Mouse (Mus musculus) intestine, embryonic 16.5 days (tissue): ENCODE measurements around the gene Pink1. TPM values are rescaled to one million over a fixed set of nuclear protein-coding genes. Genes with fewer than 3 reads are reported as not detected.
A peak's percentile ranks its signal among the peaks of the same experiment; 100 is the strongest.

Experiments
- ATAC-seq: fragments of 200-750 bp; cut with Nextera tagmentation; 2 replicates; pipeline ENCODE4 v1.8.0; 2017; ENCODE audit warnings: moderate TSS enrichment, moderate library complexity
- H3K27ac ChIP-seq: fragments of 300-500 bp; sonication (generic); 2 replicates; pipeline ENCODE4 v1.5.1; 2014; ENCODE audit warnings: mild to moderate bottlenecking, low read length
- H3K27me3 ChIP-seq: fragments of 300-500 bp; sonication (generic); replicated peaks from 2 replicates; pipeline ENCODE4 v1.6.1; 2014; ENCODE audit warnings: low read length, control low read depth, mixed read lengths; ENCODE audit not compliant: control insufficient read depth, insufficient read depth
- H3K36me3 ChIP-seq: fragments of 300-500 bp; sonication (generic); 2 replicates; pipeline ENCODE4 v1.6.1; 2014; ENCODE audit warnings: low read length, control low read depth; ENCODE audit not compliant: control insufficient read depth, insufficient read depth
- H3K4me1 ChIP-seq: fragments of 300-500 bp; sonication (generic); 2 replicates; pipeline ENCODE4 v1.6.1; 2014; ENCODE audit warnings: low read length, control low read depth, mixed read lengths; ENCODE audit not compliant: control insufficient read depth, insufficient read depth
- H3K4me2 ChIP-seq: fragments of 300-500 bp; sonication (generic); 2 replicates; pipeline ENCODE4 v1.6.1; 2014; ENCODE audit warnings: low read depth, low read length, control low read depth
- H3K4me3 ChIP-seq: fragments of 300-500 bp; sonication (generic); 2 replicates; pipeline ENCODE4 v1.5.1; 2014; ENCODE audit warnings: mild to moderate bottlenecking, low read length
- H3K9ac ChIP-seq: fragments of 300-500 bp; sonication (generic); 2 replicates; pipeline ENCODE4 v1.6.1; 2014; ENCODE audit warnings: low read depth, low read length
- H3K9me3 ChIP-seq: fragments of 300-500 bp; sonication (generic); 2 replicates; pipeline ENCODE4 v1.6.1; 2016; ENCODE audit warnings: low read length, control low read depth; ENCODE audit not compliant: control insufficient read depth
- WGBS: fragments of 180-500 bp; shearing (Covaris S2); extraction: QIAGEN DNeasy Blood & Tissue Kit; methylation state at CpG from one replicate; pipeline ENCODE4 v1.1.7; 2014; 5-methylcytosine and 5-hydroxymethylcytosine counted together
- polyA plus RNA-seq: library from polyadenylated mRNA; unstranded; fragments of >200 nt; fragmentation: Nextera tagmentation; extraction: Ambion mirVana; gene quantifications from 2 replicates; pipeline ENCODE4 v1.2.1, GENCODE M21; 2015

Gene Pink1
- polyA plus RNA-seq, 1 experiment from 2014 or later = 30.7 TPM

- Histone ChIP-seq H3K4me2 (no peak overlapping the region), H3K9ac (no peak overlapping the region), H3K4me3 (no peak overlapping the region), H3K27me3 (no peaks in the 10 kb centered on the region), H3K36me3 (no peaks in the 10 kb centered on the region), H3K4me1 (peaks cover 7% of the 10 kb centered on the region; the same call in 1 of the 2 replicates), H3K27ac (no peak overlapping the region), H3K9me3 (peaks cover 5% of the 10 kb centered on the region; the same call in 1 of the 2 replicates)
- 0 out of 2 replicates have a peak, but pooled peaks have one; percentile 14 for ATAC-seq
- 74% methylated on average over 18 of the region's 18 CpGs for WGBS
Observed at GRCm38 (mm10) chr4:138293261-138293948, 32.7 kb downstream of the Pink1 start.

DNA sequence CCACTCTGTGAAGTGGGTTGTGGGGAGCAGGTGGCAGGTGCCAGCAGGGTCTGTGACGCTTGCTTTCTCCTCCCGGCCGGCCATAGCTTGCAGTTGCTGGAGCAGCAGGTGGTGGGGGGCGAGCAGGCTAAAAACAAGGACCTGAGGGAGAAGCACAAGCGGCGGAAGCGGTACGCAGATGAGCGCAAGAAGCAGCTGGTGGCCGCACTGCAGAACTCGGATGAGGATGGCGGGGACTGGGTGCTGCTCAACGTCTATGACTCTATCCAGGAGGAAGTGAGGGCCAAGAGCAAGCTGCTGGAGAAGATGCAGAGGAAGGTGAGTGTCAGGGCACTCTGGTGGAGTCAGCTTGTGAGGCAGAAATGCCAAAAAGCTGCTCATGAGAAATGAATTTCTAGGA lies 34.1 kb downstream of the Pink1 start:
- no peaks in the 10 kb centered on the region for H3K36me3 ChIP-seq
- 82% methylated on average over 13 of the region's 13 CpGs for WGBS
- peak; percentile 55 for ATAC-seq
- H3K9ac ChIP-seq = peak overlapping the region; percentile 19; the same call in 1 of the 2 replicates
- peak overlapping the region; percentile 69 for H3K27ac ChIP-seq
- peaks cover 5% of the 10 kb centered on the region; the same call in 1 of the 2 replicates for H3K9me3 ChIP-seq
- no peak overlapping the region for H3K4me3 ChIP-seq
- no peak overlapping the region for H3K4me2 ChIP-seq
- no peaks in the 10 kb centered on the region for H3K27me3 ChIP-seq
- peaks cover 7% of the 10 kb centered on the region; the same call in 1 of the 2 replicates for H3K4me1 ChIP-seq

DNA sequence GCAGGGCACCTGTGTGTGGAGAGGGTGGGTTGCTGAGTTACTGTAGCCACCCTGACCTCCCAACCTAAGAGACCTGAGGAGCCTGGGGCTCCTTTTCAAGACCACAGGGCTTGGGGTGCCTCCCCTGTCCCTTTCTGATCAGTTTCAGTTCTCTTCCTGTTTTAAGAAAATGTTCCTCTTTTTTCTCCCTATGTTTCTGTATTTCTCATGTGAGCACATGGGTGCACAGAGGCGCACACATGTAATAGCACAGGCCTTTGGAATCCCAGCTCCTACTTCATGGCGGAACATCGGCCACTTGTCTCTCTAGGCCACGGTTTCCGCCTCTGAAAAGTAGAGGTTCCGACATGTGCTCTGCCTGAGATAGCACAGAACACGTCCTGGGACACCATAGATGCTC lies 37.4 kb downstream of the Pink1 start:
- Histone ChIP-seq H3K36me3 (no peaks in the 10 kb centered on the region), H3K27ac (no peak overlapping the region), H3K9me3 (peaks cover 5% of the 10 kb centered on the region; the same call in 1 of the 2 replicates), H3K9ac (0 out of 2 replicates have a peak overlapping the region, but pooled peaks have one; percentile 19), H3K4me1 (peaks cover 7% of the 10 kb centered on the region; the same call in 1 of the 2 replicates), H3K4me3 (no peak overlapping the region), H3K4me2 (no peak overlapping the region), H3K27me3 (no peaks in the 10 kb centered on the region)
- ATAC-seq = no peak
- 85% methylated on average over 7 of the region's 7 CpGs for WGBS

DNA sequence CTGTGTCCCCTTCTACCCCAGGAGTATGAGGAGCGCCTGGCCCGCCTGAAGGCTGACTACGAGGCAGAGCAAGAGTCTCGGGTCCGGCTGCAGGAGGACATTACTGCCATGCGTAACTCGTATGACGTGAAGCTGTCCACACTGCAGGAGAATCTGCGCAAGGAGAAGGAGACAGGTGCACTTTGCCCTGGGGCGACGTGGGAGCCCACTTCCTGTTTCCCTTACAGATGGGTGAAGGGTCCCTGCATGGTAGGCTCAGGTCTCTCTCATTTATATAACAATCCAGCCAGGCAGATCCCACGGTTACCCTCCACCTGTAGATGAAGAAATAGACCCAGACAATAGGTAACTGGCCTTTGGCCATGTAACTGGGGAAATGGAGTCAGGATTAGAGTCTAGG lies 39.7 kb downstream of the Pink1 start:
- no peak overlapping the region for H3K4me2 ChIP-seq
- H3K9ac ChIP-seq = no peak overlapping the region
- no peaks in the 10 kb centered on the region for H3K4me1 ChIP-seq
- no peak overlapping the region for H3K4me3 ChIP-seq
- no peak overlapping the region for H3K27ac ChIP-seq
- no peaks in the 10 kb centered on the region for H3K27me3 ChIP-seq
- no peaks in the 10 kb centered on the region for H3K36me3 ChIP-seq
- H3K9me3 ChIP-seq = no peaks in the 10 kb centered on the region
- ATAC-seq = no peak
- WGBS = 85% methylated on average over 12 of the region's 12 CpGs

DNA sequence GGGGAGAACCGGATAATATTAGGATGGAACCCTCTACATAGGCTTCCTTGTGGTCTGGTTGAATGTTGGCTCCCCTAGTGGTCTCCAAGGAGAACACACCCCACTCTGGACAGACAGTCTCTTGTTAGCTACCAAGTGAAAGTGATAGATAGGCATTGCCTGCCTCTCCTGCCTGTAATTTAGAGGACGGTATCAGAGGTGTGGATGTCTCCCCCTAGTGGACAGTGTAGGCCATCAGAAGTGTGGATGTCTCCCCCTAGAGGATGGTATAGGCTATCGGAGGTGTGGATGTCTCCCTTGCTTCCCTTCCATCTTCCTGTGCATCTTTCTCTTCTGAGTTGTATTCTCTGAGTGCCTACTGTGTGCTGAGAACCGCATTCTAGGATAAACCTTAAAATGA lies 43.3 kb downstream of the Pink1 start:
- Histone ChIP-seq H3K27me3 (no peaks in the 10 kb centered on the region), H3K9me3 (no peaks in the 10 kb centered on the region), H3K36me3 (no peaks in the 10 kb centered on the region), H3K4me3 (no peak overlapping the region), H3K4me1 (no peaks in the 10 kb centered on the region), H3K4me2 (no peak overlapping the region), H3K27ac (no peak overlapping the region), H3K9ac (no peak overlapping the region)
- 30% methylated on average over 4 of the region's 4 CpGs for WGBS
- peak; percentile 57 for ATAC-seq

- Histone ChIP-seq H3K4me1 (no peaks in the 10 kb centered on the region), H3K9ac (no peak overlapping the region), H3K4me3 (no peak overlapping the region), H3K27ac (no peak overlapping the region), H3K4me2 (no peak overlapping the region), H3K36me3 (no peaks in the 10 kb centered on the region), H3K9me3 (no peaks in the 10 kb centered on the region), H3K27me3 (no peaks in the 10 kb centered on the region)
- WGBS = 73% methylated on average over 7 of the region's 7 CpGs
- no peak for ATAC-seq
Observed at GRCm38 (mm10) chr4:138278346-138278745, 47.8 kb downstream of the Pink1 start.

DNA sequence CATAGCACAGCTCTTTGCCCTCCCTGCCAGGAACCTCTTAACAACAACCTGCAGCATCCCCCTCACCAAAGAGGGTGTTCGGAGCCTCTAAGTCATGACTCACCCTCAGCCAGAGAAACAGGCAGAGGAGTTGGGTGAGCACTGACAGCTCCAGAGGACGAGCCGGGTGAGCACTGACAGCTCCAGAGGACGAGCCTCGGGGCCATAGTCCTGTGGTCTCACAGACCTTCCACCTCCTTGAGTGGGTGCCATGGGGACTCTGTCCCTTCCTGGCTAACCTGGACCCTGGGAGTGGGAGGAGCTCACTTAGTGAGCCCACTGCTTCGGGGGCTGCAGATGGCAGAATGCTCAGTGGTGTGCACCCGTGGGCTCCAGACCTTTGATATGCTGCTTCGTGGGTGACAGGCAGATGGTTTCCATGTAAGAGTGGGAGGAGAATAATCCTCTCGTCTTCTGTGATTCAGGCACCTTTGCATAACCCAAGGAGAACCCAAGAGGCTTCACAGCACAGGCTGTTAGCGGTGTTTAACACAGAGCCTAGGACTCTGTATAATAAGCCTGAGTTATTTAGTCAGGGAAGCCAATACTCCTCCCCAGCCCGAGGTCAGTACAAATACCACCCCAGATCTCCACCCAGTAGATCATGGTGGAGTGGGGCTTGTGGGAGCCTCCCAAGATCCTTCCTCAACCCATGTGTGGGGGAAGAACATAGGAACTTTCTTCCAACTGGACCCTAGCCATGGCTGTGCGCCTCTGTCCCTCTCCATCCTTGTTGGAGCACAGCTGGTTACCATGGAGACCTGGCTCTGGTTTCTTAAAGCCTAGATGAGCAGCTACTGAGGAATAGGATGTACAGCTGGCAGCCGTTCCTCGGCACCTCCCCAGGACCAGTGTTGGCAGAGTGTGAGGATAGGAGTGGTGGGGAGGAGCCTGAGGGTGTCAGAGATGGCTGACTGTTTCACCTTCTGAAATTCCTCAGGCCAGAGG lies 53.8 kb downstream of the Pink1 start:
- peak; percentile 68 for ATAC-seq
- 61% methylated on average over 14 of the region's 14 CpGs for whole genome bisulfite sequencing

GRCm38 (mm10) chr4:138267869-138268268 lies 58.2 kb downstream of the Pink1 start:
- 0 out of 2 replicates have a peak, but pooled peaks cover 4% of the 10 kb centered on the region for H3K27me3 ChIP-seq
- peak; percentile 72 for ATAC-seq
- no peak overlapping the region for H3K4me2 ChIP-seq
- peak overlapping the region; percentile 24; the same call in 1 of the 2 replicates for H3K9ac ChIP-seq
- WGBS = 60% methylated on average over 10 of the region's 10 CpGs
- H3K36me3 ChIP-seq = no peaks in the 10 kb centered on the region
- H3K9me3 ChIP-seq = no peaks in the 10 kb centered on the region; the same call in 1 of the 2 replicates
- no peak overlapping the region for H3K27ac ChIP-seq
- peaks cover 2% of the 10 kb centered on the region; the same call in 1 of the 2 replicates for H3K4me1 ChIP-seq
- H3K4me3 ChIP-seq = no peak overlapping the region

More for the DNA sequence above, 53.8 kb downstream of the Pink1 start:
- no peaks in the 10 kb centered on the region for H3K27me3 ChIP-seq
- no peak overlapping the region for H3K4me3 ChIP-seq
- H3K9me3 ChIP-seq = no peaks in the 10 kb centered on the region; the same call in 1 of the 2 replicates
- H3K4me1 ChIP-seq = no peaks in the 10 kb centered on the region
- no peak overlapping the region for H3K27ac ChIP-seq
- H3K36me3 ChIP-seq = no peaks in the 10 kb centered on the region
- H3K9ac ChIP-seq = no peak overlapping the region
- H3K4me2 ChIP-seq = no peak overlapping the region
